Mouse (Mus musculus) heart, postnatal 36 days (tissue): ENCODE measurements around the gene Asap3. TPM values are rescaled to one million over a fixed set of nuclear protein-coding genes. Genes with fewer than 3 reads are reported as not detected.

Experiments used
- DNase-seq, 2 experiments: peaks; one replicate each; pipeline ENCODE4 v3.0.0; 2021 to 2022
- intact Hi-C: fragments of 180-260 bp; cut with DNase I; formaldehyde crosslinking; loops from one replicate; pipeline ENCODE4 v1.15.1; 2025
- total RNA-seq, 2 experiments: library from RNA; stranded (reverse); gene quantifications; 2 replicates each; pipeline ENCODE4 v1.2.3; 2021

Gene Asap3
- total RNA-seq, 2 experiments from 2014 or later, result 9.4 to 11.7 TPM

DNA sequence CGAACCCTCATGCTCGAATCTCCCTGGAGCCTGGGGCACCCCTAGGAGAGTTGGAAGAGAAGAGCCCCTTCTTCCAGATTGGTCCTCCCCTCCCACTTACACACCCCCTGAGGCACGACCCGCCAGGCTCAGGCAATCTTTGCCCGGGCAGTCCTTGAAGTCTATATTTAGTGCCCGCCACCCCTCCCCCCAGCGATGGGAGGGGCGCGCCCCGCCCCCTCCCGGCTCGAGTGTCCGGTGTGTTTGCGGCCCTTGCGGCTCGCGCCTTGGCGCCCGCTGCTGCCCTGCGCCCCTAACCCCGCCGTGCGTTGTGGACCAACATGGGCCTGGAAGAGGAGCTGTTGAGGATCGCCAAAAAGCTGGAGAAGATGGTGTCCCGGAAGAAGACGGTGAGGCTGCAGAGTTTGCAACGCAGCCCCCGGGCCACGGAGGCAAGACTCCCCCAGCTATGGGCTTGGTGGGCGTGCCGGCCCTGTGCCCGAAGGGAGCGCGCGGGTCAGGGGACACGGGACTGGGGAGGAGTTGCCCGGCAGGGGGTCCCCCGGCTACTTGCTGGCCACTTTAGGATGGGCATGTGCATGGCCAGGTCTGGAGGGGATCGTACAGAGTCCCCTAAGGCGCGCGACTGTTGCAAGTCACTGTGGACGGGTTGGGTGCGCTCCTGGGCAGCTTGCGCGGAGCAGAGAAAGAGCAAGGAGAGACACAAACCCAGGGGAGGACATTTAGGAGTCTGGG is 41.7 kb downstream of the Asap3 start, which contains the start of gene Tcea3:
Tcea3 (plus strand) TSS at position 1 of the 735 bp plus-strand sequence.
- peak; percentile 54 to 66 for DNase-seq
- intact Hi-C loops, result loop anchor here (10.0 kb wide), 1 partner anchor 83 kb away; no protein-coding TSS in a partner anchor

DNA sequence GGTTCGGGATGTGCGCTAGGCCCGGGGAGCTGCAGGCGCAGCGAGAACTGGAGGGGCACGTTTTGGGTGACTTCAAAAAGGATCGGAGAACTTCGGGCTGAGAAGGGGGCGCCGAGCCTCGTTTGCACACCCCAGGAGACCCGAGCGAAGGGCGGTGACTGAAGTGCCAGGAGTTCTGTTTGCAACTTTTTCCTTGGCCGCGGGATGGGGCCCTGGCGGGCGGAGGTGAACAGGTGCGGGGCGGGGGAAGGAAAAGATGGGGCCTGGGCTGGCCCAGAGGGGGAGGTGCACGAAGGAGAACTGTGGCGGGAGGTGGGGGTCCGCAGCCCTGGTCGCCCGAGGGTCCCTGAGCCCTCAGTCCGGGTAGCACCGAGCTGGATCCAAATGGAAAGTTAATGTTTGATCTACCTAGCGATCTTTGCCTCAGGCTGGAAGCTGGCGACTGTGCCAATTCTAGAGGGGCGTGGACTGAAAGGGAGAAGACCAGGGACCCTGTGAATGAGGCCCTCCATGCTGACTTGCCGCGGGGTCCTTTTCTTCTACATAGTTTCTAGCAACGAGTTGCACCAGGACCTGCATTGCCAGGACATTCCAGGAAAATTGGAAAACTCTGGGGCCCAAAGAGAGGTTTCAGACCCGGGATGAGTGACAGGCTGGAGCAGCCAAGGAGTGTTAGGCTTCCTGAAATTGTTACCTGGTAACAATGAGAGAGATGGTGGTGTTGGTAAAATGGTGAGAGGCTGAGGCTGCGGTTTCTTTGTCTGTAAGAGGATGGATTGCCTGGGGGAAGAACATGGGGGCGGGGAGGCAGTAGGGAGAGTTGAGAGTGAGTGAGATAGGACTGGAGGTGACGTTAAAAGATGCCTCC is 42.5 kb downstream of the Asap3 start:
- DNase-seq, result no peak
- intact Hi-C loops, result loop anchor here (10.0 kb wide), 1 partner anchor 84 kb away; no protein-coding TSS in a partner anchor

DNA sequence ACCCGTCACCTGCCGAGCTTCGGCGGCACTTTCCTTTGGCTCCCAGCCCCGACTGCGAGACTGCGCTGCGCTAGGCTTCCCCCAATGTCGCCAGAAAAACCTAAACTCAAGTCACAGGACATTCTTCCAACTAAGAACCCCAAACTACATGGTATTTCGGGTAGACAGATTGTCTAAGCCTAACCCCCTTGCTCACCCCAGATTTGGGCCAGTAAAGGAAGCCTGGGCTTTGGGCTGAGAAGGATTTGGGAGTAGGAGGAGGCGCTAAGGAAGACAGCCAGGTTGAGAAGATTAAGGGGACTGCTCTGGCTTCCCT is 43.1 kb downstream of the Asap3 start:
- intact Hi-C loops, result loop anchor here (10.0 kb wide), 1 partner anchor 84 kb away; no protein-coding TSS in a partner anchor
- no peak for DNase-seq

DNA sequence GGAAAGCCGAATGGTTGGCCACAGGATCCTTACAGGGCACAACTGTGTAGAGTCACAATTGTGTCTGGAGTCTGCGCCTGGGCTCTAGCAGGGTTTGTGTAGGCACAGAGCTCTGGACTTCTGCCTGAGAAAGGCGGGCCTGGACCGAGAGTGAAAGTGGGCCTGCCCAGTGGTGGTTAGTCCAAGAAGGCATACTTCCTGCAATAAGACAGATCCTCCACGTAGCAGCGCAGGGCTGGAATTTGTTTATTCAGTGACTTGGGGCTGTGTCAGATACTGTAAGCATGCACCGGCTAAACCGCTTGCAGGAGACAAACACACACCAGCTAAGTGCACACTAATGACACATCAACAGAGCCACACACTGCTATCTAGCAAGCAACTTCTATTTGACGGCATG is 43.6 kb downstream of the Asap3 start:
- peak; percentile 64 to 65 for DNase-seq
- intact Hi-C loops, result loop anchor here (10.0 kb wide), 1 partner anchor 85 kb away; no protein-coding TSS in a partner anchor

DNA sequence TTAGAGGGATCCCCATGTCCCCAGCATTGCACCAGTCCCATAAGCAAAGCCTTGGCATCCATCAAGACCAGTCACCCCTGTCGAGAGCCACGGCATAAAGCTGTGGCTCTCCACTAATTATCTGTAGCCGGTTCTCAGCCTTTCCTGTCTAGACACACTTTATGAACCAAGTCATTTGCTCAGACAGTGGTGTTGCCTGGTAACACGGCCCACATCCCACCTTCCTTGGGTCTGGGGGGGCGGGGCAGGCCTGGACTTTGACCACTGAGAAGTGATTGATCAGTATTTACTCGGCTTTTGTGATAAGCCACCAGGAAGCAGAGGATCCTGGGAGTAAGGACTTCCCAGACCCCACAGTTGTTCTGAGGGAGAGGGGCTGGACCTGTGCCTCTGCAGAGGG is 49.8 kb downstream of the Asap3 start:
- intact Hi-C loops, result no loop called here

DNA sequence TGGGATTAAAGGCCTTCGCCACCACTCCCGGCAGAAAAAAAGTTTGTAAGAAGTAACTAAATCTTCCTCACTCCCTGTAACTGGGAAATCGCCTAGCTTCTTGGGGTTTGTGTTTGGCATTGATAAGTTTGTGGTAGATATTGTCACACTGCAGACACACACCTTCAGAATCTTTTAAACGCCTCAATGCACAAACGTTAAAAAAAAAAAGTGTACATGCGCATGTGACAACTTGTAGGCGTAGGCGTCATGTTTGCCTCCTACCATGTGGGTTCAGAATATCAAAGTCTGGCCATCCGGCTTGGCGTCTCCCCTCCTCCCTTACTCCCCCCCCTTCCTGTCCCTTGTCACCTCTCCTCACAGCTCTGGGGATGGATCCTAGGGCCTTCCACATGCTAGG is 50.5 kb downstream of the Asap3 start:
- intact Hi-C loops, result no loop called here
- no peak for DNase-seq

More for the DNA sequence above, 49.8 kb downstream of the Asap3 start:
- DNase-seq, result no peak

DNA sequence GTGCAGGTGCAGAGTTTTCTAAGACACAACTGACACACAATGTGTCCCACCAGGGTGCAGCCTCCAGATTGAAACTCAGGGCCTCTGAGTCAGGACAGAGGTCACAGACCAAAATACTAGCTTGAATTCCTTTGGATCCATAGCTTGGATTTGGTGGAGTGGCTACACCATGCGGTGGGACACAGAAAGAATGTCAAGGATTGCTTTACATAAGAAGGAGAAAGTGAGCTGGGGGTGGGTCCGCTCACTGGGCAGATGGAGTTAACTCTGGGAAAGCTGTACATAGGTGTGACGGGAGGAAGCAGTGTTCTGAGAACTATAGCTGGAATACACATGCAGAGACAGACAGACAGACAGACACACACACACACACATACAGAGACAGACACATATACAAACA is 53.8 kb downstream of the Asap3 start:
- intact Hi-C loops, result loop anchor here (1.0 to 5.0 kb wide), 4 partner anchors 25 to 362 kb away; partner anchors contain the start of genes Lactbl1 and Zfp46
- DNase-seq, result no peak

DNA sequence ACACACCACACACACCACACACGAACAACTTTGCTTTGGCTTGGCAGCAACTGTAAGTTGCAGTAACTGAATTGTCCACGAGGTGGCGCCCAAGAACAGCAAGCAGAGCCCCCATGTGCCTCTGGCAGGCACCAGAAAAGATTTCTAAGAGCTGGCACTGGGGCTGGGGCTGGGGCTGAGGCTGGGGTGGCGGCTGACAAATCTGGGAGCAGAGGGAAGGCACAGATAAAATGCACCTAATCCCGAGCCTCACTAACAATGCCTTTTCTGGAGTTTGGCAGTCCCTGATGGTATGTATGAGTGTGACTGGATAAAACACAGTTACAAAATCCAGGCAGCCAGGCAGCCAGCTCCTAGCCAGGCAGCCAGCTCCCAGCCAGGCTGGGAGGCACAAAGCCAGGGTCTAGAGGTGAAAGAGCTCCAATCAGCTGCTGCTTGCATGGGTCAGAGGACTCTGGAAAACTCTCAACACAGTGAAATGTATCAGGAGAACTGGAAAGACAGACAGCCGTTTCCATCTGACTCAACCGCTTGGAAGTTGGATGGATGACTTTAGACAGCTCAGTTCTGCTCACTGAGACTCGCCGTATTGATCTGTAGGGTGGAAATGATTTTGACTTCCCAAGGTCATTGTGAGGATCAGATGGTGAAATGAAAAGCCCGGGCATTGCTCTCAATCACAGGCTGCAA is 54.5 kb downstream of the Asap3 start:
- intact Hi-C loops, result loop anchor here (2.0 to 5.0 kb wide), 3 partner anchors 24 to 362 kb away; partner anchors contain the start of genes Lactbl1 and Zfp46
- peak; percentile 88 to 94 for DNase-seq

DNA sequence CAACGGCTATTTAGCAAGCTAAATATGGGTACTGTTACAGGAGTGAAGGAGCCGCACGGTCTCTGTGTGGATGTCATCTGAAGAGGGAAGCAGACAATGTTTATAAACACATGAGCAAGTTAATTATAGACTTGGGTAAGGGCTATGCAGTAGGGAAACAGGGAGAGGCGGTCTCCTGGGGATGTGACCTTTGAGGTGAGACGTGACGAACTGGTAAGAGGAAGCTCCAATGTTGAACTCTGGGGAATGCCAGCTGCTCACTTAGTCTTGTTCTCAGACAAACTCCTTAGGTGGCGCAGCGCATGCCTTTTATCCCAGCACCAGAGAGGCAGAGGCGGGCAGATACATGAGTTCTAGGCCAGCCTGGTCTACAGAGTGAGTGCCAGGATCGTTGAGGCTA is 55.7 kb downstream of the Asap3 start:
- peak in 1 of 2 experiments; percentile 24 for DNase-seq
- intact Hi-C loops, result loop anchor here (2.0 to 5.0 kb wide), 3 partner anchors 23 to 360 kb away; partner anchors contain the start of genes Lactbl1 and Zfp46

DNA sequence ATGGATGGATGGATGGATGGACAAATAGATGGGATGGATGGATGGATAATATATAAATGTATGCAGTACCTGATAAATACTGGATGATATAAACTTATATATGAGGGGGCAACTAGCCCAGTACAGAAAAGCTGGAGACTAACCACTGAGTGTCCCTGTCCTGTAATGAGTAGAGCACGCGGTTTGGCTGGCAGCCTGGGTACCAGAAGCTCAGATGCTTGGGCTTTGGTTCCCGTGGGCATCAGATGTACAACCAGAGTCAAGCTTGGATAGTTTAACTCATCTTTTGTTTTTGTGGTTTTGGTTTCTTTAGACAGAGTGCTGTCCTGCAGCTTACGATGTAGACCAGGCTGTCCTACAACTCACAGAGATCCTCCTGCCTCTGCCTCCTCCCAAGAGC is 57.4 kb downstream of the Asap3 start:
- intact Hi-C loops, result loop anchor here (5.0 kb wide), 2 partner anchors 34 to 359 kb away; partner anchors contain the start of gene Lactbl1
- no peak for DNase-seq

DNA sequence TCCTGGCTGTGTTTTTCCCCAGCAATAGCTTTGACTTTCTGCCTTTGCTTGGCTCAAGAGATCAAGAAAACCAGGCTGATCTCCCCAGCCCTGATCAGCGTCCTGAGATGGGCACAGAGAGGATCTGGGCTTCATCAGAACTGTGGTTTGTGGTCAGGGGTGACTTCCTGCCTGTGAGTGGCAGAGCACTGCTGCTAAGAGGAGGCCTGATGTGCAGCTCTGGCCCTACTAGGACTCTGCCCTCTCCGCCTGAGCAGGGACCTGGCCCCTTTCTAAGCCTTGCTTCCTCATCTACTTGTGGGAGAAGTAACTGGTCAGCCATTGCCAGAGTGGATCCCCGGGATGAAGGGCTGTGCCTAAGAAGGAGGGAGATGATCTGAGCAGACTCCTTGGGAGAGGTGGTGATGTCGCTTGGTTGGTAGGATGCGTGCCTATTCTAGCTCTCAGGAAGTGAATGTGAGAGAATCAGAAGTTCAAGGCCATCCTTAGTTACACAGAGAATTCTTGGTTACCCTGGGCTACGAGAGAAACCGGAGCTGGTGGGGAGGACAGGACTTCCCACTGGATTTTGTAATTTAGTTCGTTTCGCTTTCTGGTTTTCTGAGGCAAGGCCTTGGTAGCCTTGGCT is 60.7 kb downstream of the Asap3 start:
- DNase-seq, result no peak
- intact Hi-C loops, result no loop called here

DNA sequence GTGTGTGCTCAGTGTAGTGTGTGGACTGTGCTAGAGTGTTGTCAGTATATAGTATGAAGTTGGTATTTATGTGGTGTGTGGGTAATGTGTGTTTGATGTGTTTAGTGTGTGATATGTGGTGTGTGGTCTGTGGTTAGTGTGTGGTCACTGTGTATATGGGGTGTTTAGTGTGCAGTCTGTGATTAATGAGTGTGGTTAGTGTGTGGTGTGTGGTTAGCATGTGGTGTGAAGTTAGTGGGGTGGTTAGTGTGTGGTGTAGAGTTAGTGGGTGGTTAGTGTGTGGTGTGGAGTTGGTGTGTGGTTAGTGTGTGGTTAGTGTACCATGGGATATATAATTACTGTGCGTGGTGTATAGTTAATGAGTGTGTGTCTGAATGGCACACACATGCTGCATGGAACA is 62.7 kb downstream of the Asap3 start:
- DNase-seq, result no peak
- intact Hi-C loops, result no loop called here

DNA sequence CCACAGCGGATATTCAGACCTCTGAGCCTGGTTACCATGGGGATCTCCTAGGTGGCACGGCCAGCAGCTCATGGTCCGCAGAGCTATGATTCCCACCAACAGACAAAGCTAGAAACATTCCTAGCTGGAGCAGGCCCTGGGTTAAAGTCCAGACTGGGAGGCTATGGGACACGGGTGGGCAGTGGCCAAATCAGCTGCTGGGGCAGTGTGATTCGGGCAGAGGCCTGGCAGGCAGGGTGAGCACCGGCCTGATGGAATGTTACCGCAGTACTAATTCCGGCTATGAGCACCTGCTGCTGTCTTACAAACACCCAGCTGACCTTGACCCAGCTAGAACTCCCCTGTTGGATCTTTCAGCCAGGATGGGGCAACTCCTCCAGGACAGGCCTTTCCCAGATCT is 64.5 kb downstream of the Asap3 start:
- DNase-seq, result no peak
- intact Hi-C loops, result no loop called here

DNA sequence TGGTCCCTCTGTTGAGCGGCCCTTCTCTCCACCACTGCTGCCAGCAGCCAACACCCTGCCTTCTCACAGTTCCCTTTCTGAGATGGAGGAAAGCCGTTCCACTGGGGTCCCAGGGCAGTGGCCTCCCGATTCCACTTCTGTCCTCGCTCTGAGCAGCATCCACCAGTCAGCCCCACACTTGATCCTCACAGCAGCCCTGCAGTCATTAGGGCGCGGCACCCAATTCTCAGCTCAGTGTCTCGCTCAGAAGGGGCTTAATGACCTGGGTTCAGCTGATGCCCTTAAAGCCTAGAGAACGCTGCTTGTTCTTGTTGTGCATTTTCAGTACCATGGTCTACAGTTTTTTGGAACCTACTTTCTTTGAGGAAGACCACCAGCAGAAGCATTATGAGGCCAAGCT is 74.9 kb downstream of the Asap3 start:
- intact Hi-C loops, result loop anchor here (5.0 kb wide), 1 partner anchor 139 kb away; the partner anchor contains the start of gene Id3
- no peak for DNase-seq

DNA sequence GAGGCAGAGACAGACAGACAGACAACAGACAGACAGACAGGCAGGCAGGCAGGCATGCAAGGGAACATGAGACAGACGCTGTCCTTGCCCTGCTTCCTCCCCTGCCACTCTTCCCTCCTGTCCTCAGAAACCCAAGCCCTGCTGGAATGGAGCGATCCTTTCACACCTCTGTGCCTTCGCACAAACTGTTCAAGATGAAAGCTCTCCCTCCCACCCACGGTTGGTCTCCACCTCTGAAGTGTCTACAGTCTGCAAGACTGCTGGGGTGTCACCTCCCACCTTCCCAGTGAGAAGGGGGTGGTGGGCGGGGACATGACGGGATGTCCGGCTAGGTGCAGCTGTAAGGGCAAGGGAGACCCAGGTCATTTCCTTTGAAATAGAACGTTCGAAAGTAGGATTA is 75.4 kb downstream of the Asap3 start:
- no peak for DNase-seq
- intact Hi-C loops, result loop anchor here (5.0 kb wide), 1 partner anchor 139 kb away; the partner anchor contains the start of gene Id3

DNA sequence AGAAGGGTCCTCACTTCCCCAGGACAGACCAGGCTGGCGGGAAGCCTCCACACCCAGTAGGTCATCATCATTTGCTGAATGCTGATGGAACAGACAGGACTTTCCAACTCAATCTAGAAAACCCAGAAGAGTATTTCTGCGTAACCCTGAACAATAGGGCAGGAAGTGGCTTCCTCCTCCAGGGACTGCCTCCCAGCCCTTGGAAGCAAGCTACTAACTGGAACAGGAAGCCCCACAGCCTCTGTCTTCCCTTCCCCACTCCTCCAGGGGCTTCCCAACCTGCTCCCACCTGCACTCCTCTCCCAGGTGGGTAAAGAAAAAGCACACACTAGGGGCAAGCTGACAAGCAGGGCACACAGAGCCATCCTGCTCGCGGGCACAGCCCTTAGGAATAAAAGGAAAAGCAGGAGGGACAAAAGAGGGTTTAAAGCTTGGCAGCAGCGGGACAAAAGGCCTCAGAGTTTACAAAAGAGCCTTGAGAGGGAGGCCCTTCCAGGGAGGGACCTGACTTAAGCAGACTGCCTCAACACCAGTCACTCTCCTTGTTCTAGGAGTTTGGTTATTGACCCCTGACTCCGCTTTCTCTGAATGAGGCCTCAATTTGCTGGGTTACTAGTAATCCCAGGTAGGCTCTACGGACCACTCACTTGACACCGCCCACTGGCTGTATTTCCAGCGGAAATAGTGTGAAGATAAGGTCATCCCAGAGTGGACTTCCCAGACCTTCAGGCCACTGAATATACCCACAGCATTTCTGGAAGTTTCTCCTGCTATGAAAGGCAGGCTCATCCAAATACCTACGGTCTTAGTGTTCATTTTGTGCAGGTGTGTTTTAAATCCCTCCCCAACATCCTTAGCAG is 76.7 kb downstream of the Asap3 start:
- DNase-seq, result peak; percentile 35 to 55
- intact Hi-C loops, result loop anchor here (5.0 kb wide), 1 partner anchor 141 kb away; the partner anchor contains the start of gene Id3

DNA sequence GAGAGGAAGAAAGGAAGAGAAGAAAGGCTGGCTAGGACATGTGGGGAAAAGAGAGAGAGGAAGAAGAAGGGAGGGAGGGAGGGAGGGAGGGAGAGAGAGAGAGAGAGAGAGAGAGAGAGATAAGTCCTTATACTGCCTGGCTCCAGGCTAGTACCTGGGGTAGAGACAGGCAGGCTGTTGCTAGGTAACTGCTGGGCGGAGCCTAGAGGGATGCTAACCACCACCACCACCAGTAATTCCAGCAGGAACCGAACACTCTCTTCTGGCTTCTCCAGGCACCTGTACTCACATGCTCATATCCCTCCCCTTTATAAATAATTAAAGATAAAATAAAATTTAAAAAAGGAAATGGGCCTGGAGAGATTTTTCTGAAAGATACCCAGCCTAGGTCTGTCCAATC is 77.6 kb downstream of the Asap3 start:
- DNase-seq, result no peak
- intact Hi-C loops, result loop anchor here (2.0 to 5.0 kb wide), 2 partner anchors 23 to 141 kb away; partner anchors contain the start of gene Id3

DNA sequence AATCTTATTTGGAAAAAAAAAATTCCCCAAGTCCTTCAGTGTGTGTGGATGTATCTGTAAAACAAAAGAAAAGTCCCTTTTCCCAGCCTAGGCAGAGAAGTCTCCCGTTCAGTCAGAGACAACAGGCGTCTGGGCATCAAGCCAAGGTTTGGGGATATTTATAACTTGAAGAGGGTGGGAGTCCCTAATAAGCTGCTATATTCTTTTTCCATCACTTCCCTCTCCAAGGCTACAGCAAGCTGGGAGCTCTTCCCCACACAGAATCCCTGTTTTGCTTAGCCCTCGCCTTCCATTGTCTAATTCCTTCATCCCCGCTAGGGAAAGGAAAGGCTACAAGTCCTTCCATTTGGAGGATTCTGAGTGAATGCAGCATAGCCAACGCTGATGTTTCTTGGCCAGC is 78.3 kb downstream of the Asap3 start, which contains the start of gene Zfp46:
Zfp46 (plus strand) TSS at position 229 of the 400 bp plus-strand sequence.
- intact Hi-C loops, result loop anchor here (2.0 to 5.0 kb wide), 2 partner anchors 24 to 142 kb away; partner anchors contain the start of gene Id3
- DNase-seq, result peak; percentile 84 to 86

DNA sequence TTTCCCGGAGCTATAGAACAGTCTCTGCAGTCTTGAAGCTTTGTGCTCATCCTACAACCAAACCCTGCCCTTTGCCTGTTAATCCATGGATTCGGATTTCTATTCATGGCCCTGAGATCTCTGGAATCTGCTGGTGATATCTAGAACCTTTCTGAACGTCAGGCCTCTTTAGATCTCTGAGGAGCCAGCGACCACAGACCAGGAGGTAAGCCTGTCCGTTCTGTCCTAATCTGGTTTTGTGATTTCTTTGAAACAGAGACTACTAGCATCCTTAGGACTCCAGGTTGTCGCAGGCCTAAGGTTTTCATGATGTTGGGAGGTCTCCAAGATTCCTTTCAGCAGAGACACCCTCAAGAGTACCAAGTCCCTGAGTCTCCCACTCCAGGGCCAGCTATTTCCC is 78.7 kb downstream of the Asap3 start:
- DNase-seq, result peak in 1 of 2 experiments; percentile 44
- intact Hi-C loops, result loop anchor here (2.0 to 5.0 kb wide), 3 partner anchors 24 to 143 kb away; partner anchors contain the start of gene Id3
